Mouse (Mus musculus) stomach, embryonic 14.5 days (tissue): ENCODE results near the gene Gm5737. TPM values are rescaled to one million over a fixed set of nuclear protein-coding genes. Genes with fewer than 3 reads are reported as not detected.
A peak's percentile ranks its signal among the peaks of the same experiment; 100 is the strongest.

ENCODE experiments used
- ATAC-seq: fragments of 200-750 bp; cut with Nextera tagmentation; 2 replicates; pipeline ENCODE4 v1.8.0; 2017; ENCODE audit warnings: low read depth, moderate TSS enrichment; ENCODE audit not compliant: insufficient number of reproducible peaks, insufficient read depth, low FRiP score
- H3K27ac ChIP-seq: fragments of 300-500 bp; sonication (generic); 2 replicates; pipeline ENCODE4 v1.5.1; 2014; ENCODE audit warnings: mild to moderate bottlenecking, low read length, moderate library complexity, mixed read lengths
- H3K27me3 ChIP-seq: fragments of 300-500 bp; sonication (generic); 2 replicates; pipeline ENCODE4 v1.6.1; 2014; ENCODE audit warnings: low read length, control low read depth, mixed read lengths; ENCODE audit not compliant: control insufficient read depth, insufficient read depth
- H3K36me3 ChIP-seq: fragments of 300-500 bp; sonication (generic); 2 replicates; pipeline ENCODE4 v1.6.1; 2014; ENCODE audit warnings: mild to moderate bottlenecking, control low read depth, low read length, moderate library complexity, mixed read lengths; ENCODE audit not compliant: control insufficient read depth, insufficient read depth
- H3K4me1 ChIP-seq: fragments of 300-500 bp; sonication (generic); 2 replicates; pipeline ENCODE4 v1.6.1; 2014; ENCODE audit warnings: low read length, control low read depth, mixed read lengths; ENCODE audit not compliant: control insufficient read depth, insufficient read depth
- H3K4me2 ChIP-seq: fragments of 300-500 bp; sonication (generic); replicated peaks from 2 replicates; pipeline ENCODE4 v1.6.1; 2014; ENCODE audit warnings: low read depth, low read length, control low read depth
- H3K4me3 ChIP-seq: fragments of 300-500 bp; sonication (generic); 2 replicates; pipeline ENCODE4 v1.5.1; 2014; ENCODE audit warnings: low read depth, low read length, control low read depth
- H3K9ac ChIP-seq: fragments of 300-500 bp; sonication (generic); replicated peaks from 2 replicates; pipeline ENCODE4 v1.6.1; 2014; ENCODE audit warnings: low read depth, mild to moderate bottlenecking, control low read depth, low read length, moderate library complexity, mixed read lengths
- H3K9me3 ChIP-seq: fragments of 300-500 bp; sonication (generic); 2 replicates; pipeline ENCODE4 v1.6.1; 2016; ENCODE audit warnings: low read depth, low read length, control low read depth; ENCODE audit not compliant: control insufficient read depth
- WGBS: fragments of 180-500 bp; shearing (Covaris S2); extraction: QIAGEN DNeasy Blood & Tissue Kit; methylation state at CpG from one replicate; pipeline ENCODE4 v1.1.7; 2014; 5-methylcytosine and 5-hydroxymethylcytosine counted together
- polyA plus RNA-seq: library from polyadenylated mRNA; unstranded; fragments of >200 nt; fragmentation: Nextera tagmentation; extraction: Ambion mirVana; gene quantifications from 2 replicates; pipeline ENCODE4 v1.2.1, GENCODE M21; 2014

The Gm5737 gene
- polyA plus RNA-seq, result not detected in 2 replicates

- Histone ChIP-seq H3K27ac (no peak within 1 kb of the TSS), H3K9me3 (no peaks in the 10 kb centered on the region), H3K4me3 (no peak within 1 kb of the TSS), H3K9ac (no peak within 1 kb of the TSS), H3K36me3 (no peaks in the 10 kb centered on the region), H3K27me3 (no peaks in the 10 kb centered on the region), H3K4me1 (no peaks in the 10 kb centered on the region), H3K4me2 (no peak within 1 kb of the TSS)
- WGBS, result 76% methylated on average over 6 of the region's 6 CpGs
- no peak for ATAC-seq
Observed at GRCm38 (mm10) chr7:120811834-120812415, at the start of gene Gm5737. Gene Gm5737 (plus strand): TSS chr7:120812365.

- Histone ChIP-seq H3K9me3 (no peaks in the 10 kb centered on the region), H3K27ac (no peak overlapping the region), H3K4me1 (no peaks in the 10 kb centered on the region), H3K27me3 (no peaks in the 10 kb centered on the region), H3K4me3 (no peak overlapping the region), H3K4me2 (no peak overlapping the region), H3K9ac (no peak overlapping the region), H3K36me3 (no peaks in the 10 kb centered on the region)
- no peak for ATAC-seq
- WGBS, result 9% methylated on average over 1 of the region's 1 CpGs
Observed at GRCm38 (mm10) chr7:120767369-120767768, 44.8 kb upstream of the Gm5737 start.

GRCm38 (mm10) chr7:120771389-120771788, 40.8 kb upstream of the Gm5737 start:
- Histone ChIP-seq H3K9ac (no peak overlapping the region), H3K27me3 (no peaks in the 10 kb centered on the region), H3K4me1 (no peaks in the 10 kb centered on the region), H3K36me3 (no peaks in the 10 kb centered on the region), H3K9me3 (no peaks in the 10 kb centered on the region), H3K4me3 (no peak overlapping the region), H3K27ac (no peak overlapping the region), H3K4me2 (no peak overlapping the region)
- no peak for ATAC-seq
- 71% methylated on average over 1 of the region's 1 CpGs for WGBS

- Histone ChIP-seq H3K9ac (no peak overlapping the region), H3K27me3 (no peaks in the 10 kb centered on the region), H3K4me1 (no peaks in the 10 kb centered on the region), H3K27ac (no peak overlapping the region), H3K4me3 (no peak overlapping the region), H3K36me3 (no peaks in the 10 kb centered on the region), H3K9me3 (no peaks in the 10 kb centered on the region), H3K4me2 (no peak overlapping the region)
- 54% methylated on average over 2 of the region's 2 CpGs for WGBS
- ATAC-seq, result no peak
Observed at GRCm38 (mm10) chr7:120778012-120778411, 34.2 kb upstream of the Gm5737 start.

GRCm38 (mm10) chr7:120795544-120795943, 16.6 kb upstream of the Gm5737 start:
- no peaks in the 10 kb centered on the region for H3K36me3 ChIP-seq
- no peaks in the 10 kb centered on the region for H3K27me3 ChIP-seq
- ATAC-seq, result no peak
- H3K4me1 ChIP-seq, result no peaks in the 10 kb centered on the region
- no peak overlapping the region for H3K27ac ChIP-seq
- H3K9ac ChIP-seq, result no peak overlapping the region
- H3K9me3 ChIP-seq, result no peaks in the 10 kb centered on the region
- H3K4me2 ChIP-seq, result no peak overlapping the region
- 67% methylated on average over 4 of the region's 4 CpGs for WGBS
- no peak overlapping the region for H3K4me3 ChIP-seq

- Histone ChIP-seq H3K4me1 (no peaks in the 10 kb centered on the region), H3K4me2 (no peak overlapping the region), H3K27me3 (no peaks in the 10 kb centered on the region), H3K4me3 (no peak overlapping the region), H3K9me3 (no peaks in the 10 kb centered on the region), H3K9ac (no peak overlapping the region), H3K27ac (no peak overlapping the region), H3K36me3 (no peaks in the 10 kb centered on the region)
- 79% methylated on average over 3 of the region's 3 CpGs for WGBS
- ATAC-seq, result no peak
Observed at GRCm38 (mm10) chr7:120796369-120796768, 15.8 kb upstream of the Gm5737 start.

GRCm38 (mm10) chr7:120803268-120803667, 8.9 kb upstream of the Gm5737 start:
- Histone ChIP-seq H3K4me3 (no peak overlapping the region), H3K4me2 (no peak overlapping the region)
- WGBS, result 94% methylated on average over 2 of the region's 2 CpGs

GRCm38 (mm10) chr7:120809705-120810104, 2.5 kb upstream of the Gm5737 start:
- H3K27me3 ChIP-seq, result no peaks in the 10 kb centered on the region
- ATAC-seq, result no peak
- 0 out of 2 replicates have a peak overlapping the region, but pooled peaks have one; percentile 14 for H3K9ac ChIP-seq
- H3K4me1 ChIP-seq, result no peaks in the 10 kb centered on the region
- peak overlapping the region; percentile 42 for H3K4me2 ChIP-seq
- H3K4me3 ChIP-seq, result peak overlapping the region; percentile 3; the same call in 1 of the 2 replicates
- H3K27ac ChIP-seq, result no peak overlapping the region
- 5% methylated on average over 27 of the region's 27 CpGs for WGBS
- H3K36me3 ChIP-seq, result no peaks in the 10 kb centered on the region
- H3K9me3 ChIP-seq, result no peaks in the 10 kb centered on the region

More at GRCm38 (mm10) chr7:120803268-120803667, 8.9 kb upstream of the Gm5737 start:
- no peaks in the 10 kb centered on the region for H3K4me1 ChIP-seq
- H3K27ac ChIP-seq, result no peak overlapping the region
- H3K27me3 ChIP-seq, result no peaks in the 10 kb centered on the region
- no peak for ATAC-seq
- H3K9ac ChIP-seq, result no peak overlapping the region
- no peaks in the 10 kb centered on the region for H3K9me3 ChIP-seq
- no peaks in the 10 kb centered on the region for H3K36me3 ChIP-seq

- no peak for ATAC-seq
- Histone ChIP-seq H3K36me3 (no peaks in the 10 kb centered on the region), H3K4me2 (no peak overlapping the region), H3K9ac (no peak overlapping the region), H3K4me3 (no peak overlapping the region), H3K9me3 (no peaks in the 10 kb centered on the region), H3K27me3 (no peaks in the 10 kb centered on the region), H3K27ac (no peak overlapping the region), H3K4me1 (no peaks in the 10 kb centered on the region)
- 87% methylated on average over 6 of the region's 6 CpGs for WGBS
Observed at GRCm38 (mm10) chr7:120817552-120817951, 5.4 kb downstream of the Gm5737 start.
